Mouse (Mus musculus) liver, postnatal 0 days (tissue): Measurements from ENCODE around the gene Xpot. TPM values are rescaled to one million over a fixed set of nuclear protein-coding genes. Genes with fewer than 3 reads are reported as not detected.

Experiments used
- ATAC-seq: fragments of 200-750 bp; cut with Nextera tagmentation; 2 replicates; pipeline ENCODE4 v1.8.0; 2017; ENCODE audit warnings: mild to moderate bottlenecking, moderate library complexity
- DNase-seq: peaks from one replicate; pipeline ENCODE4 v3.0.0-alpha.2; 2016
- H3K27ac ChIP-seq: fragments of 300-500 bp; sonication (generic); 2 replicates; pipeline ENCODE4 v1.5.1; 2014; ENCODE audit warnings: antibody characterized with exemption, moderate library complexity, mild to moderate bottlenecking, low read depth
- H3K27me3 ChIP-seq: fragments of 300-500 bp; sonication (generic); 2 replicates; pipeline ENCODE4 v1.6.1; 2014; ENCODE audit warnings: low read length, control low read depth, mixed read lengths; ENCODE audit not compliant: insufficient read depth
- H3K36me3 ChIP-seq: fragments of 300-500 bp; sonication (generic); replicated peaks from 2 replicates; pipeline ENCODE4 v1.6.1; 2014; ENCODE audit warnings: mild to moderate bottlenecking, control low read depth, low read length, moderate library complexity, mixed read lengths; ENCODE audit not compliant: insufficient read depth
- H3K4me1 ChIP-seq: fragments of 300-500 bp; sonication (generic); 2 replicates; pipeline ENCODE4 v1.6.1; 2014; ENCODE audit warnings: antibody characterized with exemption, mild to moderate bottlenecking, control low read depth; ENCODE audit not compliant: insufficient read depth
- H3K4me2 ChIP-seq: fragments of 300-500 bp; sonication (generic); 2 replicates; pipeline ENCODE4 v1.6.1; 2014; ENCODE audit warnings: low read depth, mild to moderate bottlenecking, low read length, moderate library complexity, mixed read lengths
- H3K4me3 ChIP-seq: fragments of 300-500 bp; sonication (generic); 2 replicates; pipeline ENCODE4 v1.5.1; 2014; ENCODE audit warnings: low read depth, low read length
- H3K9ac ChIP-seq: fragments of 300-500 bp; sonication (generic); replicated peaks from 2 replicates; pipeline ENCODE4 v1.6.1; 2014; ENCODE audit warnings: mild to moderate bottlenecking, moderate library complexity
- H3K9me3 ChIP-seq: fragments of 300-500 bp; sonication (generic); 2 replicates; pipeline ENCODE4 v1.6.1; 2016; ENCODE audit warnings: mild to moderate bottlenecking, control low read depth, low read length, mixed read lengths
- CTCF ChIP-seq: sonication (generic); IDR thresholded peaks from 2 replicates; pipeline ENCODE4 v1.5.1; 2016; ENCODE audit warnings: antibody characterized with exemption, low read depth
- EP300 ChIP-seq: IDR thresholded peaks from 2 replicates; pipeline ENCODE4 v1.6.1; 2016; ENCODE audit warnings: antibody characterized with exemption, low read depth, mild to moderate bottlenecking
- WGBS: fragments of 180-500 bp; shearing (Covaris S2); extraction: QIAGEN DNeasy Blood & Tissue Kit; methylation state at CpG from one replicate; pipeline ENCODE4 v1.1.7; 2014; ENCODE audit not compliant: insufficient replicate concordance; 5-methylcytosine and 5-hydroxymethylcytosine counted together
- microRNA-seq: library from miRNA; unstranded; fragments of <30 nt; microRNA quantifications from one replicate; pipeline ENCODE4, GENCODE M21; 2016
- polyA plus RNA-seq: library from polyadenylated mRNA; unstranded; fragments of >200 nt; fragmentation: Nextera tagmentation; extraction: Ambion mirVana; gene quantifications from 2 replicates; pipeline ENCODE4 v1.2.1, GENCODE M21; 2015

The Xpot gene
- polyA plus RNA-seq, 1 experiment from 2014 or later, result 19.4 TPM

DNA sequence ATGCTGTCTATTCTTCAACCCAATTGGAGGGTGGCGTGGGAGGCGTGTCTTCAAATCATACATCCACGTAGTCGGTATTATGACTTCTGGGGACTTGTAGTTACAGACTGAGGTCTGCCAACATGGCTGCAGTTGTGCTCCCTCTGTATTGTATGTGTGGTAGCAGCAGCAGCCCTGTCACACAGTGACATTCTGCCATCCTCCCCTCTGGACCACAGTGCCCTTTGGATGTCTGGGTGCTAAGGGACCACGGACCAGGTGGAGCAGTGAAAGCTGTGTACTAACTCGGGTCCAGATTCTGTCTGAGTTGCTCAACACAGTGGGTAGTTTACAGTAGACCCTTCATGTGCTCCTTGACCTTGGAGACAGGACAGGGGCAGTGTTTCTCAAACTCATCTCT, 82.6 kb downstream of the Xpot start:
- H3K4me1 ChIP-seq, result no peaks in the 10 kb centered on the region
- no peak for ATAC-seq
- no peak overlapping the region for H3K27ac ChIP-seq
- H3K36me3 ChIP-seq, result peaks cover 22% of the 10 kb centered on the region
- no peak overlapping the region for H3K9ac ChIP-seq
- no peaks in the 10 kb centered on the region for H3K9me3 ChIP-seq
- WGBS, result 89% methylated on average over 6 of the region's 6 CpGs
- no peak overlapping the region for H3K4me3 ChIP-seq
- TF ChIP-seq EP300 (no peak), CTCF (no peak)
- no peaks in the 10 kb centered on the region for H3K27me3 ChIP-seq
- no peak for DNase-seq
- H3K4me2 ChIP-seq, result no peak overlapping the region

DNA sequence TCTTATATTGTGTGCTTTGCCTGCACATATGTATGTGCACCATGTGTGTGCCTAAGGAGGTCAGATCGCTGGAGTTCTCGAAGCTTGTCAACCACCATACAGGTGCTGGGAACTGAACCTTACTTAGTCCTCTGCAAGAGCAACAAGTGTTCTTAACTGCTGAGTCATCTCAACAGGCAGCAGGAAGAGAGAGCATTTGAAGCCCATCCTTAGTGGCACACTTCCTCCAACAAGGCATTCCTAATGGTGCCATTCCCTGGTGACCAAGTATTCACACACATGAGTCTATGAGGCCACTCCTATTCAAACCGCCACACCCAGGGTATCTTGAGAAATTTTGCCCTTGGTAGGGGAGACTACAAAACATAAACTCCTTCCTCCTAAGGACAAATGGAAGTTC, 84.0 kb downstream of the Xpot start:
- Histone ChIP-seq H3K4me1 (no peaks in the 10 kb centered on the region), H3K4me3 (no peak overlapping the region), H3K36me3 (peaks cover 17% of the 10 kb centered on the region), H3K4me2 (no peak overlapping the region), H3K9me3 (no peaks in the 10 kb centered on the region), H3K9ac (no peak overlapping the region), H3K27ac (no peak overlapping the region), H3K27me3 (no peaks in the 10 kb centered on the region)
- DNase-seq, result no peak
- TF ChIP-seq EP300 (no peak), CTCF (no peak)
- 85% methylated on average over 3 of the region's 3 CpGs for WGBS
- no peak for ATAC-seq

Small RNAs within 50 kb of the gene (microRNA-seq; reads per million reads assigned to microRNA genes)
- gene Gm24330, result not detected

Other genes starting within 250 kb of the Xpot start
- gene Rassf3, start 150.0 kb downstream of the Xpot start, polyA plus RNA-seq, result 16.4 and 16.6 TPM in 2 replicates
- 11.4 and 14.4 TPM in 2 replicates for gene Tbk1, start 39.5 kb downstream of the Xpot start, polyA plus RNA-seq
- not detected in 2 replicates for gene D930020B18Rik, start 15.3 kb upstream of the Xpot start, polyA plus RNA-seq
- gene BC048403, start 113.6 kb upstream of the Xpot start, polyA plus RNA-seq, result 1.6 and 1.9 TPM in 2 replicates